Mouse (Mus musculus) neural tube, embryonic 13.5 days (tissue): ENCODE measurements around the gene Btbd35f1. TPM values are rescaled to one million over a fixed set of nuclear protein-coding genes. Genes with fewer than 3 reads are reported as not detected.
"Not testable (repeated sequence)": the region's sequence is repeated elsewhere in the genome, so short reads cannot be mapped to it uniquely, and the experiment has no call there.

Experiments used
- ATAC-seq: fragments of 200-750 bp; cut with Nextera tagmentation; 2 replicates; pipeline ENCODE4 v1.8.0; 2017; ENCODE audit warnings: low read depth, mild to moderate bottlenecking, moderate TSS enrichment, moderate library complexity
- H3K27ac ChIP-seq: fragments of 300-500 bp; sonication (generic); replicated peaks from 2 replicates; pipeline ENCODE4 v1.5.1; 2015; ENCODE audit warnings: moderate library complexity, mild to moderate bottlenecking, inconsistent platforms
- H3K27me3 ChIP-seq: fragments of 300-500 bp; sonication (generic); 2 replicates; pipeline ENCODE4 v1.6.1; 2015; ENCODE audit warnings: mild to moderate bottlenecking, inconsistent platforms
- H3K36me3 ChIP-seq: fragments of 300-500 bp; sonication (generic); 2 replicates; pipeline ENCODE4 v1.6.1; 2015; ENCODE audit warnings: mild to moderate bottlenecking, inconsistent platforms
- H3K4me1 ChIP-seq: fragments of 300-500 bp; sonication (generic); replicated peaks from 2 replicates; pipeline ENCODE4 v1.6.1; 2015; ENCODE audit warnings: inconsistent platforms
- H3K4me2 ChIP-seq: fragments of 300-500 bp; sonication (generic); 2 replicates; pipeline ENCODE4 v1.6.1; 2015; ENCODE audit warnings: inconsistent platforms, mild to moderate bottlenecking, moderate library complexity
- H3K4me3 ChIP-seq: fragments of 300-500 bp; sonication (generic); 2 replicates; pipeline ENCODE4 v1.5.1; 2015; ENCODE audit warnings: mild to moderate bottlenecking, inconsistent platforms
- H3K9ac ChIP-seq: fragments of 300-500 bp; sonication (generic); 2 replicates; pipeline ENCODE4 v1.6.1; 2015; ENCODE audit warnings: moderate library complexity, mild to moderate bottlenecking, inconsistent platforms
- H3K9me3 ChIP-seq: fragments of 300-500 bp; sonication (generic); 2 replicates; pipeline ENCODE4 v1.6.1; 2016; ENCODE audit warnings: inconsistent platforms
- WGBS: fragments of 180-500 bp; shearing (Covaris S2); methylation state at CpG from one replicate; pipeline ENCODE4 v1.1.7; 2015; 5-methylcytosine and 5-hydroxymethylcytosine counted together
- polyA plus RNA-seq: library from polyadenylated mRNA; unstranded; fragments of >200 nt; fragmentation: Nextera tagmentation; extraction: Ambion mirVana; gene quantifications from 2 replicates; pipeline ENCODE4 v1.2.1, GENCODE M21; 2015

Gene Btbd35f1
- polyA plus RNA-seq = not detected in 2 replicates

DNA sequence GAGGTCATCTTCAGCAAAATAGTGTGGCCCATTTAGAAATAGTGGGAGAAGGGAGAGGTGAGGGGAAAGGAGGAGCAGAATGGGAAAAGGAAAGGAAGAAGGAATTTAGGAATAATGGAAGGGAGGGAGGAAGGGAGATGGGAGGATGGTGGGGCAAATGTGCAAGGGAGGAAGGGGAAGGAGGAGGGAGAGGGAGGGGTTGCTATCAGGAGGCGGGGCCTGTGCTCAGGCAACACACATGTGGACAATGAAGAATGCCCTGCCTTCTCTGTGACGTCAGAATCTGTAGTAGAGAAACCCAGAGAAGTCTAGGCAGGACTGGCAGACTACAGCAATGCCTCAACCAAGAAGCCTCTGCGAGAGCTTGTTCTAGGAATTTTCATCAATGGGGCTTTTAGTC, at the start of gene Btbd35f1:
TSS of gene Btbd35f1 (plus strand) at position 301 of the 400 bp plus-strand sequence.
- not testable (repeated sequence) for H3K27me3 ChIP-seq, H3K4me1 ChIP-seq, H3K27ac ChIP-seq, H3K9ac ChIP-seq, H3K4me3 ChIP-seq, H3K4me2 ChIP-seq, ATAC-seq, H3K9me3 ChIP-seq, H3K36me3 ChIP-seq
- WGBS = no CpG with 5 or more reads among the region's 3 CpGs

DNA sequence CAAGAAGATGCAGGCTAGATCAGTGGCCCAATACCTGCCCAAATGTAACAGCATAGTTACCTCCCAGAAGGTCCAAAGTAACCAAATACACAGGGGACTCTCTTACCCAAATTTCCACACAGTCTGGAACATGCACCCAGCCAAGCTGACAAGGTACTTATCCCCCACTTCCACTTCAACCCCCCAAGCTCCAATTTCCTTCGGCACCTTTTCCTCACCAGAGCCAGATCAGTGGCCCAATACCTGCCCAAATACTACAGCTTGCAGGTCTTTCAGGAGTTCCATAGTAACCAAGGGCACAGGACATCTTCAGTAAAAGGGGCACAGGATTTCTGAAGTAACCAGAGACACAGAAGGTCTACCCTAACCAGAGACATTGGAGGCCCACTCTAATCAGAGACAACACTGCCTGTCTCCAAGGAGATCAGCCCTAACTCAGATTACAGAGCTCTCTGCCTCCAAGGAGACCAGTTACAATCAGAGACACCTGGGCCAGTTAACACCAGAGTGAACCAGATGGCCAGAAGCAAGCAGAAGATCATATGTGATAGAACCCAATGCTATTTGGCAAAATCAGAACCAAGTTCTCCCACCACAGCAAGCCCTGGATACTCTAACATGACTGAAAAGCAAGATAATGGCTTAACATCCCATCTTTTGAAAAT, 31.2 kb downstream of the Btbd35f1 start:
- not testable (repeated sequence) for H3K9me3 ChIP-seq, H3K27ac ChIP-seq, H3K36me3 ChIP-seq, ATAC-seq, H3K4me2 ChIP-seq, H3K27me3 ChIP-seq, H3K9ac ChIP-seq, H3K4me3 ChIP-seq, H3K4me1 ChIP-seq
- WGBS = 83% methylated on average over 1 of the region's 1 CpGs

- 86% methylated on average over 1 of the region's 2 CpGs for WGBS
- not testable (repeated sequence) for H3K4me1 ChIP-seq, H3K4me2 ChIP-seq, H3K27me3 ChIP-seq, H3K27ac ChIP-seq, H3K36me3 ChIP-seq, ATAC-seq, H3K9me3 ChIP-seq, H3K4me3 ChIP-seq, H3K9ac ChIP-seq
These were observed 41.2 kb downstream of the Btbd35f1 start for GRCm38 (mm10) chrX:32601008-32601407.

DNA sequence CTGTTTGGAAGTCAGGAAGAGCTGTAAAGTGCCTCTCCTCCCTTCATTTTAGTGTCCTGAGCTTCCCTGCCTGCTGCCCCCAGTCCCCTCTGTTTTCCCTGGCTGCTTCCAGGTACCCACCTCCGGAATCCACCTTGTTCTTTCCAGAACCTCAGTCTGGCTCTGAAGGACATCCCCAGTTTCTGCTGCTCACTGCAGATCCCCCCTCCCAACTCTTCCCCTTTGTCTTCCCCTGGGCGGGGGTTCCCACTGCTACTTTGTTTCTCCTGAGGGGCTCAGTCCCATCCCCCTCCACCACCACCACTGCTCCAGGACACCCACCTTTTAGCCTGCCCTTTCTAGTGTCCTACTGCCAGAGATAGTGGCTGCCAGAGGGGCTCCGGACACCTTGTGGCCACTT, 41.6 kb downstream of the Btbd35f1 start:
- H3K4me1 ChIP-seq, ATAC-seq, H3K27ac ChIP-seq, H3K4me2 ChIP-seq, H3K9me3 ChIP-seq, H3K27me3 ChIP-seq, H3K4me3 ChIP-seq, H3K9ac ChIP-seq, H3K36me3 ChIP-seq: not testable (repeated sequence)
- 85% methylated on average over 3 of the region's 3 CpGs for WGBS

Other genes with a start within 250 kb of the Btbd35f1 start
- not detected in 2 replicates for gene Gm5926, start 90.7 kb downstream of the Btbd35f1 start, polyA plus RNA-seq
- not detected in 2 replicates for gene Btbd35f21, start 166.1 kb downstream of the Btbd35f1 start, polyA plus RNA-seq